Mouse (Mus musculus) MEL (cell line): Measurements from ENCODE around the gene Smtn. TPM values are rescaled to one million over a fixed set of nuclear protein-coding genes. Genes with fewer than 3 reads are reported as not detected.

Experiments
- DNase-seq: peaks from one replicate; pipeline ENCODE4 v3.0.0; 2011; ENCODE audit warnings: low read depth, low spot score
- H3K27ac ChIP-seq: 2 replicates; pipeline ENCODE4 v1.5.1; 2012; ENCODE audit warnings: low read depth, mild to moderate bottlenecking, control low read depth, low read length, moderate library complexity; ENCODE audit not compliant: control insufficient read depth
- H3K27me3 ChIP-seq, 2 experiments: fragments of 150-350 bp in 1 of 2; sonication (generic) in 1 of 2; 2 replicates each; pipeline ENCODE4 v1.6.1; 2012; ENCODE audit warnings: low read length in 2 of 2, mild to moderate bottlenecking in 2 of 2, improper control_type of control experiment in 1 of 2, moderate library complexity in 1 of 2; ENCODE audit not compliant: insufficient read depth in 2 of 2, control insufficient read depth in 1 of 2
- H3K36me3 ChIP-seq, 2 experiments: 2 replicates each; pipeline ENCODE4 v1.6.1; 2012 to 2014; ENCODE audit warnings: low read length in 2 of 2, improper control_type of control experiment in 1 of 2, inconsistent platforms in 1 of 2, mild to moderate bottlenecking in 1 of 2; ENCODE audit not compliant: insufficient read depth in 2 of 2, control insufficient read depth in 1 of 2
- H3K4me1 ChIP-seq, 2 experiments: fragments of 150-350 bp in 1 of 2; sonication (generic) in 1 of 2; 2 replicates each; pipeline ENCODE4 v1.6.1; 2012; ENCODE audit warnings: low read length in 2 of 2, improper control_type of control experiment in 1 of 2, mild to moderate bottlenecking in 1 of 2; ENCODE audit not compliant: insufficient read depth in 2 of 2, control insufficient read depth in 1 of 2
- H3K4me3 ChIP-seq, 2 experiments: fragments of 150-350 bp in 1 of 2; sonication (generic) in 1 of 2; 2 replicates each; pipeline ENCODE4 v1.5.1; 2012; ENCODE audit warnings: low read depth in 2 of 2, low read length in 2 of 2, mild to moderate bottlenecking in 2 of 2, moderate library complexity in 2 of 2, control low read depth in 1 of 2, improper control_type of control experiment in 1 of 2; ENCODE audit not compliant: control insufficient read depth in 1 of 2, insufficient read depth in 1 of 2
- H3K79me2 ChIP-seq: 2 replicates; pipeline ENCODE4 v1.6.1; 2012; ENCODE audit warnings: mild to moderate bottlenecking, low read length, moderate library complexity; ENCODE audit not compliant: control insufficient read depth, poor library complexity, insufficient read depth
- H3K9ac ChIP-seq: 2 replicates; pipeline ENCODE4 v1.6.1; 2012; ENCODE audit warnings: low read depth, mild to moderate bottlenecking, control low read depth, low read length, moderate library complexity; ENCODE audit not compliant: control insufficient read depth, poor library complexity, severe bottlenecking
- H3K9me3 ChIP-seq: fragments of 150-350 bp; sonication (generic); replicated peaks from 2 replicates; pipeline ENCODE4 v1.6.1; 2012; ENCODE audit warnings: mild to moderate bottlenecking, low read length, improper control_type of control experiment, moderate library complexity; ENCODE audit not compliant: insufficient read depth
- BHLHE40 ChIP-seq: IDR thresholded peaks from 2 replicates; pipeline ENCODE4 v1.6.1; 2012; ENCODE audit warnings: low read depth, mild to moderate bottlenecking, inconsistent platforms, low read length, improper control_type of control experiment, borderline replicate concordance
- CHD2 ChIP-seq: IDR thresholded peaks from 2 replicates; pipeline ENCODE4 v1.6.1; 2011; ENCODE audit warnings: low read length, improper control_type of control experiment
- CTCF ChIP-seq, 3 experiments: IDR thresholded peaks in 2 of 3; conservative IDR thresholded peaks in 1 of 3; 2 replicates each; pipeline ENCODE4 v1.5.1; 2011 to 2012; ENCODE audit warnings: low read length in 3 of 3, low read depth in 2 of 3, mild to moderate bottlenecking in 2 of 3, improper control_type of control experiment in 1 of 3, inconsistent platforms in 1 of 3, mixed read lengths in 1 of 3, moderate library complexity in 1 of 3; ENCODE audit not compliant: control insufficient read depth in 1 of 3, insufficient read depth in 1 of 3, poor library complexity in 1 of 3, severe bottlenecking in 1 of 3
- E2F4 ChIP-seq: IDR thresholded peaks from 2 replicates; pipeline ENCODE4 v1.6.1; 2011; ENCODE audit warnings: low read depth, low read length, improper control_type of control experiment, borderline replicate concordance
- ELF1 ChIP-seq: IDR thresholded peaks from 2 replicates; pipeline ENCODE4 v1.6.1; 2014; ENCODE audit warnings: low read depth, mild to moderate bottlenecking, inconsistent platforms, low read length, improper control_type of control experiment, moderate library complexity
- EP300 ChIP-seq, 2 experiments: IDR thresholded peaks; 2 replicates each; pipeline ENCODE4 v1.6.1; 2011; ENCODE audit warnings: improper control_type of control experiment in 2 of 2, low read length in 2 of 2, low read depth in 1 of 2, mild to moderate bottlenecking in 1 of 2
- ETS1 ChIP-seq: IDR thresholded peaks from 2 replicates; pipeline ENCODE4 v1.6.1; 2012; ENCODE audit warnings: low read depth, mild to moderate bottlenecking, inconsistent platforms, low read length, improper control_type of control experiment, moderate library complexity
- GATA1 ChIP-seq: IDR thresholded peaks from 2 replicates; pipeline ENCODE4 v1.6.1; 2011; ENCODE audit warnings: low read depth, low read length, improper control_type of control experiment
- HCFC1 ChIP-seq: IDR thresholded peaks from 2 replicates; pipeline ENCODE4 v1.6.1; 2012; ENCODE audit warnings: low read depth, mild to moderate bottlenecking, inconsistent platforms, low read length, improper control_type of control experiment, moderate library complexity
- JUND ChIP-seq: IDR thresholded peaks from 2 replicates; pipeline ENCODE4 v1.6.1; 2011; ENCODE audit warnings: low read depth, mild to moderate bottlenecking, improper control_type of control experiment, low read length
- KAT2A ChIP-seq: conservative IDR thresholded peaks from 2 replicates; pipeline ENCODE4 v1.6.1; 2012; ENCODE audit warnings: low read depth, low read length, improper control_type of control experiment, inconsistent platforms
- MAZ ChIP-seq: IDR thresholded peaks from 2 replicates; pipeline ENCODE4 v1.6.1; 2012; ENCODE audit warnings: low read depth, mild to moderate bottlenecking, inconsistent platforms, low read length, improper control_type of control experiment
- MXI1 ChIP-seq: IDR thresholded peaks from 2 replicates; pipeline ENCODE4 v1.6.1; 2011; ENCODE audit warnings: mild to moderate bottlenecking, low read depth, low read length, improper control_type of control experiment
- NELFE ChIP-seq: IDR thresholded peaks from 2 replicates; pipeline ENCODE4 v1.6.1; 2011; ENCODE audit warnings: low read depth, low read length, improper control_type of control experiment
- POLR2A ChIP-seq, 2 experiments: IDR thresholded peaks; 2 replicates each; pipeline ENCODE4 v1.6.1; 2011 to 2012; ENCODE audit warnings: low read length in 2 of 2, mild to moderate bottlenecking in 2 of 2, control low read depth in 1 of 2, improper control_type of control experiment in 1 of 2, low read depth in 1 of 2, moderate library complexity in 1 of 2; ENCODE audit not compliant: control insufficient read depth in 1 of 2, insufficient read depth in 1 of 2, poor library complexity in 1 of 2
- POLR2AphosphoS2 ChIP-seq: IDR thresholded peaks from 2 replicates; pipeline ENCODE4 v1.6.1; 2011; ENCODE audit warnings: low read length, improper control_type of control experiment
- POLR2AphosphoS5 ChIP-seq: IDR thresholded peaks from 2 replicates; pipeline ENCODE4 v1.6.1; 2012; ENCODE audit warnings: low read depth, borderline replicate concordance, mild to moderate bottlenecking, inconsistent platforms, low read length, moderate library complexity, mixed read lengths
- RCOR1 ChIP-seq: IDR thresholded peaks from 2 replicates; pipeline ENCODE4 v1.6.1; 2012; ENCODE audit warnings: low read depth, mild to moderate bottlenecking, inconsistent platforms, low read length, improper control_type of control experiment
- TCF12 ChIP-seq: IDR thresholded peaks from 2 replicates; pipeline ENCODE4 v1.6.1; 2014; ENCODE audit warnings: low read depth, mild to moderate bottlenecking, inconsistent platforms, low read length, improper control_type of control experiment, moderate library complexity
- UBTF ChIP-seq: IDR thresholded peaks from 2 replicates; pipeline ENCODE4 v1.6.1; 2012; ENCODE audit warnings: low read depth, mild to moderate bottlenecking, inconsistent platforms, low read length, improper control_type of control experiment, moderate library complexity, borderline replicate concordance; ENCODE audit not compliant: insufficient read depth
- USF2 ChIP-seq, 2 experiments: IDR thresholded peaks; 2 replicates each; pipeline ENCODE4 v1.6.1; 2011 to 2012; ENCODE audit warnings: improper control_type of control experiment in 2 of 2, low read length in 2 of 2, borderline replicate concordance in 1 of 2, inconsistent platforms in 1 of 2, low read depth in 1 of 2, mild to moderate bottlenecking in 1 of 2; ENCODE audit not compliant: insufficient read depth in 1 of 2
- ZC3H11A ChIP-seq: IDR thresholded peaks from 2 replicates; pipeline ENCODE4 v1.6.1; 2012; ENCODE audit warnings: low read depth, mild to moderate bottlenecking, inconsistent platforms, low read length, improper control_type of control experiment
- ZKSCAN1 ChIP-seq: IDR thresholded peaks from 2 replicates; pipeline ENCODE4 v1.6.1; 2012; ENCODE audit warnings: low read depth, mild to moderate bottlenecking, inconsistent platforms, low read length, improper control_type of control experiment, moderate library complexity
- ZNF384 ChIP-seq: IDR thresholded peaks from 2 replicates; pipeline ENCODE4 v1.6.1; 2012; ENCODE audit warnings: low read depth, mild to moderate bottlenecking, inconsistent platforms, low read length, improper control_type of control experiment
- polyA plus RNA-seq, 2 experiments: library from polyadenylated mRNA; stranded (reverse) in 1 of 2; unstranded in 1 of 2; fragments of >175 nt in 1 of 2; fragments of >200 nt in 1 of 2; gene quantifications; 2 replicates each; pipeline versions ENCODE4 v1.2.1 to v1.2.4; 2012; ENCODE audit warnings: low replicate concordance in 2 of 2, low read depth in 1 of 2; ENCODE audit not compliant: insufficient read length in 2 of 2, insufficient read depth in 1 of 2, missing spikeins in 1 of 2
- total RNA-seq: library from RNA; depleted of rRNA; stranded (reverse); fragments of 300-350 nt; gene quantifications from 2 replicates; pipeline ENCODE4 v1.2.3, GENCODE M21; 2012

The Smtn gene
- total and polyA plus RNA-seq, 3 experiments = 203 to 370 TPM; not detected in 1

- H3K27me3 ChIP-seq = peaks cover 2 to 8% of the 10 kb centered on the region in 2 experiments; a peak in 3 of 4 replicates
- DNase-seq = no peak
- no peaks in the 10 kb centered on the region; a peak in 1 of 4 replicates for H3K36me3 ChIP-seq
- no peaks in the 10 kb centered on the region for H3K79me2 ChIP-seq
- no peak for TF ChIP-seq GATA1
- no peak for TF ChIP-seq CTCF (IDR thresholded peaks at IDR 0.05 in 2 of 3, conservative IDR thresholded peaks at IDR 0.05 in 1 of 3; ENCODE audit: control insufficient read depth in 1 of 3, insufficient read depth in 1 of 3, low read depth in 2 of 3, low read length in 3 of 3, poor library complexity in 1 of 3, severe bottlenecking in 1 of 3)
- no peak for TF ChIP-seq JUND
- no peak for TF ChIP-seq ZNF384
- no peak for TF ChIP-seq POLR2AphosphoS5
- TF ChIP-seq MAZ = no peak
- TF ChIP-seq CHD2 = no peak
- no peak for TF ChIP-seq ZC3H11A
- no peak for TF ChIP-seq ETS1
- no peak for TF ChIP-seq KAT2A
- no peak for TF ChIP-seq BHLHE40
- TF ChIP-seq, all 39 proteins: peak for 0
- Histone ChIP-seq H3K4me1 (peaks cover 0 to 1% of the 10 kb centered on the region in 2 experiments; a peak in 2 of 4 replicates), H3K9me3 (no peaks in the 10 kb centered on the region), H3K9ac (no peak overlapping the region), H3K27ac (no peak overlapping the region), H3K4me3 (no peak overlapping the region)
These were observed 32.7 kb upstream of the Smtn start for GRCm38 (mm10) chr11:3573092-3573491.

- H3K4me1 ChIP-seq = peaks cover 0 to 6% of the 10 kb centered on the region in 2 experiments; a peak in 2 of 4 replicates
- H3K36me3 ChIP-seq = peaks cover 0 to 4% of the 10 kb centered on the region in 2 experiments; a peak in 2 of 4 replicates
- TF ChIP-seq ELF1 = no peak
- TF ChIP-seq RCOR1 = no peak
- TF ChIP-seq HCFC1 = no peak
- TF ChIP-seq E2F4 = no peak
- no peak for TF ChIP-seq MXI1
- no peak for TF ChIP-seq EP300 (IDR thresholded peaks at IDR 0.05; ENCODE audit: low read depth in 1 of 2, low read length in 2 of 2)
- no peak for TF ChIP-seq USF2 (IDR thresholded peaks at IDR 0.05; ENCODE audit: borderline replicate concordance in 1 of 2, insufficient read depth in 1 of 2, low read depth in 1 of 2, low read length in 2 of 2)
- no peak for TF ChIP-seq POLR2A (IDR thresholded peaks at IDR 0.05; ENCODE audit: control insufficient read depth in 1 of 2, insufficient read depth in 1 of 2, low read depth in 1 of 2, low read length in 2 of 2, poor library complexity in 1 of 2)
- TF ChIP-seq ZC3H11A = no peak
- no peak for TF ChIP-seq JUND
- TF ChIP-seq NELFE = no peak
- TF ChIP-seq KAT2A = no peak
- no peak for TF ChIP-seq UBTF
- TF ChIP-seq POLR2AphosphoS2 = no peak
- TF ChIP-seq TCF12 = no peak
- no peak for TF ChIP-seq ZKSCAN1
- TF ChIP-seq CHD2 = no peak
- TF ChIP-seq, all 39 proteins: peak for 0
- Histone ChIP-seq H3K4me3 (no peak overlapping the region), H3K27ac (no peak overlapping the region), H3K9me3 (no peaks in the 10 kb centered on the region), H3K79me2 (no peaks in the 10 kb centered on the region), H3K27me3 (peaks cover 2 to 8% of the 10 kb centered on the region in 2 experiments; a peak in 3 of 4 replicates), H3K9ac (no peak overlapping the region)
- no peak for DNase-seq
These were observed 31.8 kb upstream of the Smtn start for GRCm38 (mm10) chr11:3572181-3572580.
